Comparison of ENCODE assay signal across 8 mouse cellular contexts in the genomic region with DNA sequence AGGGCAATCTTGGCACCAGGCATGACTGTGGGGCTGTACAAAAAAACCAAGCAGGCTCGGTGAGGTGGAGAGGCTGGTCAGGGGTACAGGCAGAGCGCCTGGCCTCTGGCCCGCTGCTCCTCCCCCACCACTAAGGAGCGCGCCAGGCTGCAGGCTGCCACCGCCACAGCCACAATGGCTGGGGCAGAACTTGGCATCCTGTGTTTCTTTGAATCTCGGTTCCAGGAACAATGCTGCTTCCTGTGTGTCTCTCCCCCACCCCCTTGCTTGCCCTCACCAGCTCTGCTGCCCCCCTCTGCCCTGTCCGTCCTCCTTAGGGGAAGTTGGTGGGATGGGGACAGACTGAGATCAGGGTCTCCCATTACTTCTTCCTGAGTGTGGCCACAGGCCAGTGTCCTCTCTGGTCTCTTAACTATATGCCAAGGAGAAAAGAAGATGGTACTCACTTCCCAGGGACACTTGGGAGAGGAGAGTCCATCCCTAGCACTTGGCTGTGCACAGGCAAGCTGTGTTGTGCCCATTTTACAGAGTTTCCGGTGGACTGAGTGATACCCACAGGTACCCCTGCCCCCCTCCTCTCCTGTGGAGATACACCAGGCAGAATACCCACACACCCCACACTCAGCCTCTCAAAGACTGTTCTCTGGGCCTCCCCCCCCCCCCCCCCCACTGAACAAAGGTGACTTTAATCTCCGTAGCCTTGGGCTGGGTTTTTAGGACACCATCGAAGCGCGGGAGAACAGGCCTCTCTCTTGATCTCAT. TPM values are rescaled to one million over a fixed set of nuclear protein-coding genes. Genes with fewer than 3 reads are reported as not detected.
DNase-seq lines count a peak whose midpoint lies in the region; ATAC-seq and TF ChIP-seq lines count a peak whose summit lies in the region.

No protein-coding gene starts in this region.

- no peaks in the 10 kb centered on the region for H3K36me3 ChIP-seq in heart, embryonic 12.5 days
- H3K36me3 ChIP-seq in stomach, embryonic 15.5 days = peaks cover 18% of the 10 kb centered on the region

- no peak for ATAC-seq in heart, embryonic 12.5 days (ENCODE audit: insufficient number of reproducible peaks, low FRiP score)
- ATAC-seq in stomach, embryonic 15.5 days (ENCODE audit: insufficient read depth, low FRiP score, low read depth) = no peak

- H3K4me3 ChIP-seq in bone marrow macrophage, adult 2 months (ENCODE audit: insufficient read depth, low read length) = peak overlapping the region; percentile 96
- peak overlapping the region; percentile 53; the same call in 1 of the 2 replicates for H3K4me3 ChIP-seq in heart, embryonic 12.5 days
- H3K4me3 ChIP-seq in stomach, embryonic 15.5 days (replicated peaks) = peak overlapping the region; percentile 70

- H3K27me3 ChIP-seq in heart, embryonic 12.5 days (replicated peaks) = peaks cover 80% of the 10 kb centered on the region
- H3K27me3 ChIP-seq in stomach, embryonic 15.5 days (replicated peaks) = peaks cover 12% of the 10 kb centered on the region

- intact Hi-C loops in left cerebral cortex, postnatal 10 days (cut with DNase I) = loop anchor here (2.0 to 10.0 kb wide), 2 partner anchors 67 to 185 kb away; no protein-coding TSS in a partner anchor
- intact Hi-C loops in gastrocnemius, postnatal 36 days (cut with DNase I) = no loop called here

- H3K9me3 ChIP-seq in heart, embryonic 12.5 days (replicated peaks) = no peaks in the 10 kb centered on the region
- H3K9me3 ChIP-seq in stomach, embryonic 15.5 days = no peaks in the 10 kb centered on the region

- TF ChIP-seq CTCF in bone marrow macrophage, adult 2 months (IDR thresholded peaks at IDR 0.05; ENCODE audit: low read depth, low read length) = no peak

- H3K4me1 ChIP-seq in bone marrow macrophage, adult 2 months (ENCODE audit: control insufficient read depth, insufficient read depth, low read length) = peaks cover 6% of the 10 kb centered on the region
- peaks cover 60% of the 10 kb centered on the region for H3K4me1 ChIP-seq in heart, embryonic 12.5 days (replicated peaks)
- H3K4me1 ChIP-seq in stomach, embryonic 15.5 days = peaks cover 72% of the 10 kb centered on the region

- H3K9ac ChIP-seq in heart, embryonic 12.5 days = peak overlapping the region; percentile 57
- peak overlapping the region; percentile 27; the same call in 1 of the 2 replicates for H3K9ac ChIP-seq in stomach, embryonic 15.5 days

- H3K4me2 ChIP-seq in heart, embryonic 12.5 days = peak overlapping the region; percentile 83
- peak overlapping the region; percentile 83 for H3K4me2 ChIP-seq in stomach, embryonic 15.5 days

- peak; percentile 68 to 79 for DNase-seq in left cerebral cortex, postnatal 10 days (ENCODE audit: extremely low spot score in 1 of 2, low spot score in 2 of 2)
- DNase-seq in left cerebral cortex, adult 18-20 months (ENCODE audit: low spot score in 2 of 2) = no peak
- peak; percentile 54 to 66 for DNase-seq in kidney, postnatal 36 days
- peak; percentile 86 for DNase-seq in lung, postnatal 36 days
- DNase-seq in gastrocnemius, postnatal 36 days = no peak

- WGBS in heart, embryonic 12.5 days = 20% methylated on average over 13 of the region's 13 CpGs
- 22% methylated on average over 13 of the region's 13 CpGs for WGBS in stomach, embryonic 15.5 days

- peak overlapping the region; percentile 86 for H3K27ac ChIP-seq in bone marrow macrophage, adult 2 months (ENCODE audit: insufficient read depth, low read depth, low read length)
- H3K27ac ChIP-seq in heart, embryonic 12.5 days (ENCODE audit: poor library complexity, severe bottlenecking) = no peak overlapping the region
- H3K27ac ChIP-seq in stomach, embryonic 15.5 days = peak overlapping the region; percentile 97

- TF ChIP-seq POLR2A in bone marrow macrophage, adult 2 months (IDR thresholded peaks at IDR 0.05; ENCODE audit: borderline replicate concordance, low read depth, low read length) = no peak

RNA-seq across cellular contexts. Expression of gene Lfng, which starts 2.6 kb away (rescaled TPM):
- 10 to 100 TPM; 18.7 to 25.8 TPM for total RNA-seq in left cerebral cortex, postnatal 10 days (2021)
- 10 to 100 TPM; 17.0 to 17.1 TPM for total RNA-seq in left cerebral cortex, adult 18-20 months (2021)
- polyA plus RNA-seq in bone marrow macrophage, adult 2 months (2012; ENCODE audit: insufficient read depth, insufficient read length, missing spikeins) = 60.6 and 75.4 TPM in 2 replicates
- polyA plus RNA-seq in heart, embryonic 12.5 days (2016; fragmentation: Nextera tagmentation; extraction: Ambion mirVana) = 2.9 and 4.3 TPM in 2 replicates
- 24.5 and 25.6 TPM in 2 replicates for polyA plus RNA-seq in stomach, embryonic 15.5 days (2015; fragmentation: Nextera tagmentation; extraction: Ambion mirVana)
- total RNA-seq in gastrocnemius, postnatal 36 days (2021) = 1 to 10 TPM; 3.5 to 3.8 TPM

RNA-seq across cellular contexts. Expression of gene Ttyh3, which starts 39.1 kb away (rescaled TPM):
- 100 to 1,000 TPM; 319 to 338 TPM for total RNA-seq in left cerebral cortex, postnatal 10 days (2021)
- 100 to 1,000 TPM; 202 to 209 TPM for total RNA-seq in left cerebral cortex, adult 18-20 months (2021)
- 73.6 and 91.5 TPM in 2 replicates for polyA plus RNA-seq in bone marrow macrophage, adult 2 months (2012; ENCODE audit: insufficient read depth, insufficient read length, missing spikeins)
- 36.3 and 38.0 TPM in 2 replicates for polyA plus RNA-seq in heart, embryonic 12.5 days (2016; fragmentation: Nextera tagmentation; extraction: Ambion mirVana)
- polyA plus RNA-seq in stomach, embryonic 15.5 days (2015; fragmentation: Nextera tagmentation; extraction: Ambion mirVana) = 31.9 and 38.0 TPM in 2 replicates
- total RNA-seq in gastrocnemius, postnatal 36 days (2021) = 1 to 10 TPM; 4.6 to 5.2 TPM

RNA-seq across cellular contexts. Expression of gene Grifin, which starts 44.8 kb away (rescaled TPM):
- not detected for total RNA-seq in left cerebral cortex, postnatal 10 days (2021)
- not detected for total RNA-seq in left cerebral cortex, adult 18-20 months (2021)
- not detected in 2 replicates for polyA plus RNA-seq in bone marrow macrophage, adult 2 months (2012; ENCODE audit: insufficient read depth, insufficient read length, missing spikeins)
- 0.31 TPM in 1 of 2 replicates, not detected in the other for polyA plus RNA-seq in heart, embryonic 12.5 days (2016; fragmentation: Nextera tagmentation; extraction: Ambion mirVana)
- 0.23 and 0.39 TPM in 2 replicates for polyA plus RNA-seq in stomach, embryonic 15.5 days (2015; fragmentation: Nextera tagmentation; extraction: Ambion mirVana)
- total RNA-seq in gastrocnemius, postnatal 36 days (2021) = not detected

Comparison
In these comparisons a context has a peak if more than half of its experiments do, and no peak if none do; other contexts are left out.
1. DNase-seq: peak in left cerebral cortex, postnatal 10 days (2 of 2), kidney, postnatal 36 days (2 of 2) and lung, postnatal 36 days (single experiment); none in left cerebral cortex, adult 18-20 months (0 of 2) and gastrocnemius, postnatal 36 days (0 of 2).
2. RNA of gene Ttyh3, which starts 39.1 kb away (total RNA-seq): 319 to 338 TPM in left cerebral cortex, postnatal 10 days and 202 to 209 TPM in left cerebral cortex, adult 18-20 months; 4.6 to 5.2 TPM in gastrocnemius, postnatal 36 days; every median in the first group is over 10 times any median in the second.
3. Peak in every context shown above with its lines, with median percentiles within 50 percentile points of each other: H3K4me3 ChIP-seq.